Mouse (Mus musculus): ENCODE measurements around the gene CN725425. TPM values are rescaled to one million over a fixed set of nuclear protein-coding genes. Genes with fewer than 3 reads are reported as not detected.
A peak's percentile ranks its signal among the peaks of the same experiment; 100 is the strongest.

Gene CN725425
- total RNA-seq, 2 experiments from 2014 or later: not detected

GRCm38 (mm10) chr15:91202486-91202885, 3.2 kb downstream of the CN725425 start:
- ATAC-seq (replicated peaks; ENCODE audit: low FRiP score, poor library complexity, severe bottlenecking): no peak

- no peak for ATAC-seq (replicated peaks; ENCODE audit: low FRiP score, poor library complexity, severe bottlenecking)
Measured at GRCm38 (mm10) chr15:91203521-91203920, 4.2 kb downstream of the CN725425 start.

GRCm38 (mm10) chr15:91206518-91206917, 7.2 kb downstream of the CN725425 start:
- no peak for ATAC-seq (replicated peaks; ENCODE audit: low FRiP score, poor library complexity, severe bottlenecking)

DNA sequence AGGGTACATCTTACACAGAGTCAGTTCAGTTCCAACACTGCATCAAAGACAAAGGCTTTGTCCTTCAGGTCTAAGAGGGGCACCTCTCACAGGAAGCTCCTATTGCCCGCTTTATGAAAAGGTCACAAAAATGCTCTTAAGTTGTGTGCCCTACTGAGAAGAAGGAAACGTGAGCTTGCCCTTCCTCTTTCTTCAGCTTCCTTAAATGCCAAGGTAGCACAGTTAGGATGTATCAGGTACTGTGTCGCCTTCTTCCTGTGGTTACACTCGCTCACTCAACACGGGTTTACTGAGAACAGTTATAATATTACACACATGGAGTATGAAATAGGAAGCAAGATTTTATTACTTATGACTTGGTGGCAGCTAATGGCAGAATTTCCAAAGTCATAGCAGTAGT, 38.0 kb downstream of the CN725425 start:
- no peak for ATAC-seq (replicated peaks; ENCODE audit: low FRiP score, poor library complexity, severe bottlenecking)

- ATAC-seq (replicated peaks; ENCODE audit: low FRiP score, poor library complexity, severe bottlenecking): no peak
Measured at GRCm38 (mm10) chr15:91240683-91241335, 41.5 kb downstream of the CN725425 start.

DNA sequence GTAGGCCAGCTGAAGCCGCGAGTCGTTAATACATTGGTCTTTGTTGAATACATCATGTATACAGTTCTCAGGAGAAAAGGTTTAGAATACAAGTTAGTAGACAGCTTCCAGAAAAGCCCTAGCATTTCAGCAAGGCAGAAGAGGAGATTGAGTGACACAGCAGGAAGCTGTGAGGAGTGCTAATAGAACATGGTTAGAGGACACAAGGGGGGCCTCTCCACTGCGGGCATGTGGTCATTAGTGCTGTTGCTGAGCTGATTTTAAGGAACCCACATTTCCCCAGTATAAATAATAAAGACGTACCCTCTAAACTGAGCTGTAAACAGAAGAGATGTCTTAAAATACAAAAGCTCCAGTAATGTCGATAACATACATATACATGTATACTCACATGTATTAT, 51.5 kb downstream of the CN725425 start:
- ATAC-seq (replicated peaks; ENCODE audit: low FRiP score, poor library complexity, severe bottlenecking): no peak

DNA sequence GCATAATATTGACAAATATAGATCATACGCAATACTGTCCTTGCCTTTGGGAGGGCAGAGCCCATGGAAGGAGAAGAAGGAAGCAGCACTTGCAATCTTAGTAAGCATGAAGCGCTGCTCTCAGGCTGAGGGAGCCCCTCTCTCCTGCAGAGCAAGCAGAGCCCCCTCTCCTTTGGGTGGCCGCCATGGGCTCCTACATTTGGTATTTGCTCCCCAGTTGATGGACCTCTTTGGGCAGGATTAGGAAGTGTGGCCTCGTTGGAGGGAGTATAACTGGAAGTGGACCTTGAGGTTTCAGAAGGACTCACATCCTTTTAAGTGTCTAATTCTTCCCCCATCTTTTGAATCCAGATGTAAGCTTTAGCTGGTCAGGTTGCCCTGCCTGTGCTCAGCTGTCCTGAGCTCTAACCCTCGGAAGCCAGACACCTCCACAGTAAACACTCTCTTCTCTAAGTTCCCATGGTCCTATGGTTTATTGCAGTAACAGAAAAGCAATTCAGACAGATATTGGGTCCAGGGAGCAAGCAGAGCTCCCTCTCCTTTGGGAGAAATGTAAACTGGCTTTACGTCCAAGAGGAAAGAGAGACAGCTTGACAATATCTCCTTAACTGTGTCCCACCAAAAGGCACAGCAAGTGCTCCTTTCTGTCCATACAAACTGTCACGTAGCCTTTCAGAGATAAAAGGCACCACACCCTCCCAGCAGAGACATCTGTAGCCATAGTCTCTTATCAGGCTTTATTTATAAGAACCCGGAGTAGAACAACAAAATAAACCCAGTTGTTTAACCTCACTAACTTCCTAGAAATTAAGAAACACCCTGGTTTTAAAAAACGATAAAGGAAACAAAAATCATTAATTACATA, 52.5 kb downstream of the CN725425 start:
- peak; percentile 82 for ATAC-seq (replicated peaks; ENCODE audit: low FRiP score, poor library complexity, severe bottlenecking)

DNA sequence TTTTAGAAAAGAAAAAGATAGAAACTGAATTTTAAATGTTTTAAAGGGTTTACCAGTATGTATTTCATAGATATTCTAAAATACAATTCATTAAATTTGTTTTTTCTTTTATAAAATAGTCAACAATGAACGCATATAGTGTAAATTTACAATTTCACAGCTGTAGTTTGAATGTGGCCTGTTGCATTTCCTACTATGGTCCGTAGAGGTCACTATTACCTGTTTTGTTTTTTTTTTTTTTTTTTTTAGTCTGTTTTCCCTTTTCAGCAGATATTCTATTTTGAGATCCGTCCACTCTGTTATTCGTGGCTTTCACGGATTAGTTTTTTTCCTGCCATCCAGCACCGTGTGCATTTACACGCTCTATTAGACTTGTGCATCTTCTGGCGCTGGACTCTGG, 53.7 kb downstream of the CN725425 start:
- 0 out of 2 replicates have a peak, but pooled peaks have one; percentile 32 for ATAC-seq (replicated peaks; ENCODE audit: low FRiP score, poor library complexity, severe bottlenecking)

DNA sequence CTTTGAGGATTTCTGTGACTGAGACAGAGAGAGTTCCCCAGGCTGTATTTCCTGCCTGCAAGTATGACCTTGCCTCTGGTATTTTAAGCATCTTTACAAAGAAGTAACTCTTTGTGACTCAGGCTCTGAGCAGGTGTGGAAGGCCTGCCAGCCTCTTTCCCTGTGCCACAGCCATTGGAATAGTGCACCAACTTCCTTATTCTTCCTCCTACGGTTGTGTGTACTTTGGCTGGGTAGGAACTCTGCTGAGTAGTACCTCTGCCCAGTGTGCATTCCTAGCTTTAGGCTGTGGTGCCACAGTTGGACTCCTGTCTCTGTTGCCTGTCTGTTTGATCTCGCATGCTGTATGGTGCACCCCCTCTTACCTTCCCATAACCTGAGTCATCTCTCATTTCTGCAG, 56.0 kb downstream of the CN725425 start:
- no peak for ATAC-seq (replicated peaks; ENCODE audit: low FRiP score, poor library complexity, severe bottlenecking)

- no peak for ATAC-seq (replicated peaks; ENCODE audit: low FRiP score, poor library complexity, severe bottlenecking)
Measured at GRCm38 (mm10) chr15:91257140-91257539, 57.8 kb downstream of the CN725425 start.

- peak; percentile 93 for ATAC-seq (replicated peaks; ENCODE audit: low FRiP score, poor library complexity, severe bottlenecking)
Measured at GRCm38 (mm10) chr15:91260578-91260977, 61.3 kb downstream of the CN725425 start.

GRCm38 (mm10) chr15:91263926-91264325, 64.6 kb downstream of the CN725425 start:
- ATAC-seq (replicated peaks; ENCODE audit: low FRiP score, poor library complexity, severe bottlenecking): no peak

- ATAC-seq (replicated peaks; ENCODE audit: low FRiP score, poor library complexity, severe bottlenecking): no peak
Measured at GRCm38 (mm10) chr15:91268532-91268931, 69.2 kb downstream of the CN725425 start.

DNA sequence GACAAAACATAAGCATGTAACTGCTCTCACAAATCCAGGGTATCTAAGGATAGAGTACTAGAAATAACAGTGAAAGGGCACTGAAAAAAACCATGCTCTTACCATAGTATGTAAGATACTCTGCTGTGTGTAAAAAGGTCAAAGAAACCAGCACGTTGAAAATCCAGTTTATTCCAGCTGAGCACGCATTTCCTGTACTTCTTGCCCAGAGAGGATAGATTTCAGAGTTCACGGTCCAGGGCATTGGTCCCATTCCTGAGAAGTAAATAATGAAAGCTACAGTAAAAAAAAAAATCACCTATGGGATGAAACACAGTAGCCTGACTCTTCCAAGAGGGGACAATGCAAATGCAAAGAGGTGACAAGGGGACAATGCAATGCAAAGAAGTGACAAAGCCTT, 76.7 kb downstream of the CN725425 start:
- no peak for ATAC-seq (replicated peaks; ENCODE audit: low FRiP score, poor library complexity, severe bottlenecking)

DNA sequence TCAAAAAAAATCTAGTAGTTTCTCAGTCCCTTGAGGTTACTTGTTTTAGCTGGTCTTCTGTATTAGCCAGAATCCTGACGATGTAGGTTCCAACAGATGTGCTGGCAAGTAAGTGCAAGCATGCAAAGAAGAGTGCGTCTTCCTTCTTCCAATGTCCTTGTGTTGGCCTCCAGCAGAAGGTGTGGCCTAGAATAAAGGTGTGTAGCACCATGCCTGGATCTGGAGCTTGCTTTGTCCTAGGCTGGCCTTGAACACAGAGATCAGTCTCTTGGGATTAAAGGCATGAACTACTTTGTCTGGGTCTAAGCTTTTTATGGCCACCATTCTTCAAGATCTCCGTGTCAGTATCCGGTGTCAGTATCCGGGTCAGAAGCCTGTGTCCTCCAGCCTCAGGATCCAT, 80.3 kb downstream of the CN725425 start:
- ATAC-seq (replicated peaks; ENCODE audit: low FRiP score, poor library complexity, severe bottlenecking): no peak

DNA sequence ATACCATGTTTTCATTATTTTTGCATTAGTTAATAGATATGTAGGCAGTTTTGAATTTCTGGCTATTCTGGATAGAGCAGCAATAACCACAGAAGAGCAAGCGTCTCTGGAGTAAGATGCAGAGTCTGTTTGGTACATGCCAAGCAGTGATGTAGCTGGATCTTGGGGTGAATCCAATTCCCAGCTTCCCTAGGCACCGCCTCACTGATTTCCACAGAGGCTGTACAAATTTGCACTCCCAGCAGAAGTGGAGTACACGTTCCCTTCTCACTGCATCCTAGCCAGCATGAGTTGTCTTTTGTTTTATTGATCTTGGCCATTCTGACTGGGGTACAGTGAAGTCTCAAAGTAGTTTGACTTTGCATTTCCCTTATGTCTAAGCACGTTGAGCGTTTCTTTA, 82.2 kb downstream of the CN725425 start:
- no peak for ATAC-seq (replicated peaks; ENCODE audit: low FRiP score, poor library complexity, severe bottlenecking)

DNA sequence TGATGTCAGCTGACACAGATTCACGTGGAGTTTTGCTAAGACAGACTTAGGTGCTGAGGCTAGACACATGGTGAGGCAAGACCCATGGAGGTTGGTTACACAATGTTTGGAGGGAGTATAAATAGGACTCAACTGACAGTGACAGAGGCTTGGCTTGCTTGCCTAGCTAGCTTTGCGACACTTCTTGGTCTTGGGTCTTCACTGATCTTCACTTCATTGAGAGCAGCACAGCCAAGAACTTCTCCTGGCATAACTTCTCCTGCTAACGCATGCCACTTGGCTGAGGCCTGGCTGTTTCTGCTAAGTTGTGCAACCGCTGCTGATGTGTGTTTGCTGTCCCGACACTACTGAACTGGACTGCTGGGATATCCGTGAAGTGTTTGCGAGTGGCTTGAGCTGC, 83.5 kb downstream of the CN725425 start:
- ATAC-seq (replicated peaks; ENCODE audit: low FRiP score, poor library complexity, severe bottlenecking): no peak

DNA sequence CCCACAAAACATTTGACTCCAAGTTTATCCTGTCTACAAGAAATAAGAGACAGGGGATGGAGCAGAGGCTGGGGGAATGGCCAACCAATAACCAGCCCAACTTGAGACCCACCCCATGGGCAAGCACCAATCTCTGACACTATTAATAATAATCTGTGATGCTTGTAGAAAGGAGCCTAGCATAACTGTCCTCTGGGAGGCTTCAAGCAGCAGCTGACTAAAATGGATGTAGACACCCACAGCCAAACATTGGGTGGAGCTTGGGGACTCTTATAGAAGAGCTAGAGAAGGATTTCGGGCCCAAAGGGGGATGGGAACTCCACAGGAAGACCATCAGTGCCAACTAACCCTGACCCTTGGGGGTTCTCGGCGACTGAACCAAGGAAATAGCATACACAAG, 84.1 kb downstream of the CN725425 start:
- no peak for ATAC-seq (replicated peaks; ENCODE audit: low FRiP score, poor library complexity, severe bottlenecking)

DNA sequence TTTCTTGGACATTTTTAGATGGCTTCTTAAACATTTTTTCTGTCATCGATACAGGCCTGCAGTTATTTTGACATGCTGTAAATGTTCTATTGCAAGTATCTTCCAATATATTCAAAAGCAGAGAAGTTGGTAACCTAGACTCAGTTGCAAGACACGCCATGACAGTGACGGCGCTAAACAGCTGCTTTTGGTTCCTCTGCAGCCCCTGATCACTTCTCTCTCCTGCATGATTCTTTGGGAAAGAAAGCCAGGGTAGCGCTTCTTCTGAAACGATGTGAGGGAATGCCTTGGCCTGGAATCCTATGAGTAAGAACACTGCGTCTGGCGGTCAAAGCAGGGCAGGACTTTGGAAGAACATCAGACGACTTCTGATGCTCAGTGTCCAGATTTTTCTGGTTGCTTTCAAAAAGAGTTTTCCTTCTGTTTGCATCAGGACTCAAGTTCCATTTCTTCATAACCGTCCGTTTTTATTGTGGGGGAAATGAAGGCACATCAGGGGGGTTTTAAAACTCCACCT, 100.1 kb downstream of the CN725425 start:
- ATAC-seq (replicated peaks; ENCODE audit: low FRiP score, poor library complexity, severe bottlenecking): no peak

DNA sequence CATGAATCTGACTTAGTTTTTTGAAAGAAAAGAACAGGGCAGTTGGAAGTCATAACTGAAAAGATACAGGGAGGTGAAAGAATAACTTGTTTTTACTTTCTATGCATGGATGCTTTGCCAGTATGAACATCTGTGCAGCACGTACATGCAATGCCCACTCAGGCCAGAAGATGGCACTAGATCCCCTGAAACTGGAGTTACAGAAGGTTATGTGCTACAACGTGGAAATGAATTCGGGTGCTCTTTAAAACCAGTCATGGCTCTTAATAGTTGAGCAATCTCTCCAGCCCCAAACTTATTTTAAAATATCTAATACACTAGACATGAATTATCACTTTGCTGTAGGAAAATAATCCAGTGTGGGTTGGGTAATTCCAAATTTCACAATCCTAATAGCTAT, 102.1 kb downstream of the CN725425 start:
- ATAC-seq (replicated peaks; ENCODE audit: low FRiP score, poor library complexity, severe bottlenecking): no peak

GRCm38 (mm10) chr15:91304296-91304852, 105.1 kb downstream of the CN725425 start:
- ATAC-seq (replicated peaks; ENCODE audit: low FRiP score, poor library complexity, severe bottlenecking): no peak

Data from erythroid progenitor cell, adult 5-6 weeks (primary cell).